Mouse (Mus musculus): ENCODE results near the gene Rnf227. TPM values are rescaled to one million over a fixed set of nuclear protein-coding genes. Genes with fewer than 3 reads are reported as not detected.
A peak's percentile ranks its signal among the peaks of the same experiment; 100 is the strongest.

The Rnf227 gene
- polyA plus RNA-seq, 1 experiment from 2014 or later: 15.2 TPM

GRCm38 (mm10) chr11:69370817-69371215 lies 30.6 kb downstream of the Rnf227 start:
- Histone ChIP-seq H3K36me3 (ENCODE audit: insufficient read depth) (peaks cover 22% of the 10 kb centered on the region), H3K4me2 (peak overlapping the region; percentile 51), H3K27ac (ENCODE audit: low read depth) (peak overlapping the region; percentile 81), H3K9me3 (ENCODE audit: low read depth, low read length) (no peaks in the 10 kb centered on the region), H3K27me3 (ENCODE audit: insufficient read depth, low read length) (no peaks in the 10 kb centered on the region), H3K4me1 (ENCODE audit: insufficient read depth) (peaks cover 23% of the 10 kb centered on the region), H3K9ac (0 out of 2 replicates have a peak overlapping the region, but pooled peaks have one; percentile 6), H3K4me3 (ENCODE audit: low read depth, low read length) (peak overlapping the region; percentile 5; the same call in 1 of the 2 replicates)
- DNase-seq (peak; percentile 59), ATAC-seq (ENCODE audit: insufficient read depth) (no peak)
- WGBS: 14% methylated on average over 9 of the region's 9 CpGs
- TF ChIP-seq CTCF (IDR thresholded peaks at IDR 0.05; ENCODE audit: low read depth): no peak

- 43% methylated on average over 12 of the region's 12 CpGs for WGBS
- Histone ChIP-seq H3K9ac (peak overlapping the region; percentile 11; the same call in 1 of the 2 replicates), H3K4me3 (ENCODE audit: low read depth, low read length) (peak overlapping the region; percentile 11; the same call in 1 of the 2 replicates), H3K4me2 (peak overlapping the region; percentile 51), H3K4me1 (ENCODE audit: insufficient read depth) (peaks cover 20% of the 10 kb centered on the region), H3K27ac (ENCODE audit: low read depth) (peak overlapping the region; percentile 72), H3K9me3 (ENCODE audit: low read depth, low read length) (no peaks in the 10 kb centered on the region), H3K27me3 (ENCODE audit: insufficient read depth, low read length) (no peaks in the 10 kb centered on the region), H3K36me3 (ENCODE audit: insufficient read depth) (peaks cover 25% of the 10 kb centered on the region)
- DNase-seq (no peak), ATAC-seq (ENCODE audit: insufficient read depth) (no peak)
- TF ChIP-seq CTCF (IDR thresholded peaks at IDR 0.05; ENCODE audit: low read depth): no peak
These were observed 31.3 kb downstream of the Rnf227 start for GRCm38 (mm10) chr11:69371601-69372000.

- WGBS: 23% methylated on average over 12 of the region's 12 CpGs
- DNase-seq (peak; percentile 22), ATAC-seq (ENCODE audit: insufficient read depth) (no peak)
- H3K9ac ChIP-seq: peak overlapping the region; percentile 11; the same call in 1 of the 2 replicates
- TF ChIP-seq CTCF (IDR thresholded peaks at IDR 0.05; ENCODE audit: low read depth): no peak
- H3K27ac ChIP-seq (ENCODE audit: low read depth): peak overlapping the region; percentile 72; the same call in 1 of the 2 replicates
- no peaks in the 10 kb centered on the region for H3K9me3 ChIP-seq (ENCODE audit: low read depth, low read length)
- peak overlapping the region; percentile 51 for H3K4me2 ChIP-seq
- peaks cover 20% of the 10 kb centered on the region for H3K4me1 ChIP-seq (ENCODE audit: insufficient read depth)
- peak overlapping the region; percentile 11 for H3K4me3 ChIP-seq (ENCODE audit: low read depth, low read length)
- peaks cover 25% of the 10 kb centered on the region for H3K36me3 ChIP-seq (ENCODE audit: insufficient read depth)
- H3K27me3 ChIP-seq (ENCODE audit: insufficient read depth, low read length): no peaks in the 10 kb centered on the region
These were observed 32.0 kb downstream of the Rnf227 start for GRCm38 (mm10) chr11:69372056-69372779.

- Histone ChIP-seq H3K4me2 (peak overlapping the region; percentile 51), H3K9me3 (ENCODE audit: low read depth, low read length) (no peaks in the 10 kb centered on the region), H3K36me3 (ENCODE audit: insufficient read depth) (peaks cover 27% of the 10 kb centered on the region), H3K4me1 (ENCODE audit: insufficient read depth) (peaks cover 15% of the 10 kb centered on the region), H3K4me3 (ENCODE audit: low read depth, low read length) (0 out of 2 replicates have a peak overlapping the region, but pooled peaks have one; percentile 11), H3K9ac (0 out of 2 replicates have a peak overlapping the region, but pooled peaks have one; percentile 8), H3K27ac (ENCODE audit: low read depth) (peak overlapping the region; percentile 72; the same call in 1 of the 2 replicates), H3K27me3 (ENCODE audit: insufficient read depth, low read length) (no peaks in the 10 kb centered on the region)
- DNase-seq (peak; percentile 50), ATAC-seq (ENCODE audit: insufficient read depth) (no peak)
- TF ChIP-seq CTCF (IDR thresholded peaks at IDR 0.05; ENCODE audit: low read depth): peak; percentile 60
- 49% methylated on average over 3 of the region's 3 CpGs for WGBS
These were observed 32.5 kb downstream of the Rnf227 start for GRCm38 (mm10) chr11:69372780-69373170.

DNA sequence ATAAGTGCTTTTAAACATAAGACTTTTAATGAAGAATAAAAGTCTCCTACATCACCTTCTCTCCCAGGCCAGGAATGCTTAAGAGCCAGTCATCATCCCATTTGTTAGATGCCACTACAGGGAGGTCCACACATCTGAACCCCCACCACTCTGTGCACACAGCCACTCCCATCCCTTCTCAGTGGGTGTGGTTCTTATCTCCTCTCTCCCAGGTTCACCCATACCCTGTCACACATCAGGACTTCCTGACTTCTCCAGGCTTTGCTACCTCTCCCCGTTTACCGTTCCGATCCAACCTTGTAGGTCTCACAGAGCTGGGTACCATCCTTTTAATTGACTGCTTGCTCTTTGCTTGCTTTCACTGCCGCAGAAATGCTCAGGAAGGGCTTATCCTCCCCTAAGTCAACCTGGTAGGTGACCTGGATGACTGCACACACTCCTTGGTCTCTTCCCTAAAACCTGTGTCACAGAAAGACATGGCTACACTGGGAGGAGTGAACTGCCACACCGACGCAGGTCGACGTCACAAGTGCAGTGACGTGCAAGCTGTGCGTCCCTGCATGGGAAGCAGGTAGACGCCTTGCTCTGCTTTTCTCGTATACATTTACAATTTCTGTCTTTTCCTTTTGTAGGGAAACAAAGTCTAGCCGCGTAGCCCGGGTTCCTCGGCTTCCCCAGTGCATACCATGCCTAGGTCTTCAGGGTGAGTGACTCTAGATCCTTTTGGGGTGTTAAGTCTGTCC lies 33.1 kb downstream of the Rnf227 start:
- Histone ChIP-seq H3K36me3 (ENCODE audit: insufficient read depth) (peaks cover 31% of the 10 kb centered on the region), H3K4me3 (ENCODE audit: low read depth, low read length) (no peak overlapping the region), H3K4me1 (ENCODE audit: insufficient read depth) (peaks cover 15% of the 10 kb centered on the region), H3K4me2 (0 out of 2 replicates have a peak overlapping the region, but pooled peaks have one; percentile 12), H3K27ac (ENCODE audit: low read depth) (no peak overlapping the region), H3K9me3 (ENCODE audit: low read depth, low read length) (no peaks in the 10 kb centered on the region), H3K27me3 (ENCODE audit: insufficient read depth, low read length) (no peaks in the 10 kb centered on the region), H3K9ac (no peak overlapping the region)
- TF ChIP-seq CTCF (IDR thresholded peaks at IDR 0.05; ENCODE audit: low read depth): no peak
- ATAC-seq (ENCODE audit: insufficient read depth) (no peak), DNase-seq (no peak)
- 88% methylated on average over 16 of the region's 16 CpGs for WGBS

GRCm38 (mm10) chr11:69375646-69376045 lies 35.4 kb downstream of the Rnf227 start:
- Histone ChIP-seq H3K36me3 (ENCODE audit: insufficient read depth) (peaks cover 31% of the 10 kb centered on the region), H3K9me3 (ENCODE audit: low read depth, low read length) (no peaks in the 10 kb centered on the region), H3K4me3 (ENCODE audit: low read depth, low read length) (no peak overlapping the region), H3K27me3 (ENCODE audit: insufficient read depth, low read length) (no peaks in the 10 kb centered on the region), H3K4me2 (no peak overlapping the region), H3K9ac (no peak overlapping the region), H3K27ac (ENCODE audit: low read depth) (no peak overlapping the region), H3K4me1 (ENCODE audit: insufficient read depth) (peaks cover 15% of the 10 kb centered on the region)
- ATAC-seq (ENCODE audit: insufficient read depth): no peak
- no peak for TF ChIP-seq CTCF (IDR thresholded peaks at IDR 0.05; ENCODE audit: low read depth)
- WGBS: 84% methylated on average over 4 of the region's 4 CpGs
- no peak for DNase-seq

DNA sequence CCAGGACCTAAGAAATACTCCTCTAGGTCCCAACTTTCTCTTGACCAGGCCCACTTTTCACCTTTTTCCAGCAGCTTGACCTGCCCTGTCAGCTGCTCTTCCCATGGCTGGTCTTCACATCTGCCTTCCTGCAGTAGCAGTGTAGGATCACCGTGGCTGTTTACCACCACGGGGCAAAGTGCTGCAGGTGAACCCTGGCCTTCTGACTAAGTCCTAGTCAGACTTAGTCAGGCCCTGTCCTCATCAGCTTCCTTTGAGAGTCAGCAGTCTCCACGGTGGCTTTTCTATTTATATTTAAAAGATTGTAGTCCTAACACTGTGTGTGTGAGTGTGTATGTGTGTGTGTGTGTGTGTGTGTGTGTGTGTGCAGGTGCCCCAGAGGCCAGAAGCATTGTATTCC lies 37.5 kb downstream of the Rnf227 start:
- Histone ChIP-seq H3K4me2 (no peak overlapping the region), H3K9ac (no peak overlapping the region), H3K4me1 (ENCODE audit: insufficient read depth) (peaks cover under 1% of the 10 kb centered on the region; the same call in 1 of the 2 replicates), H3K4me3 (ENCODE audit: low read depth, low read length) (no peak overlapping the region), H3K36me3 (ENCODE audit: insufficient read depth) (peaks cover 30% of the 10 kb centered on the region), H3K27me3 (ENCODE audit: insufficient read depth, low read length) (no peaks in the 10 kb centered on the region), H3K27ac (ENCODE audit: low read depth) (no peak overlapping the region), H3K9me3 (ENCODE audit: low read depth, low read length) (no peaks in the 10 kb centered on the region)
- TF ChIP-seq CTCF (IDR thresholded peaks at IDR 0.05; ENCODE audit: low read depth): no peak
- DNase-seq (no peak), ATAC-seq (ENCODE audit: insufficient read depth) (no peak)
- 68% methylated on average over 3 of the region's 3 CpGs for WGBS
